Mouse (Mus musculus): ENCODE data around the gene Ptprj. TPM values are rescaled to one million over a fixed set of nuclear protein-coding genes. Genes with fewer than 3 reads are reported as not detected.

Gene Ptprj
- polyA plus RNA-seq, 1 experiment from 2014 or later = 2.4 TPM

DNA sequence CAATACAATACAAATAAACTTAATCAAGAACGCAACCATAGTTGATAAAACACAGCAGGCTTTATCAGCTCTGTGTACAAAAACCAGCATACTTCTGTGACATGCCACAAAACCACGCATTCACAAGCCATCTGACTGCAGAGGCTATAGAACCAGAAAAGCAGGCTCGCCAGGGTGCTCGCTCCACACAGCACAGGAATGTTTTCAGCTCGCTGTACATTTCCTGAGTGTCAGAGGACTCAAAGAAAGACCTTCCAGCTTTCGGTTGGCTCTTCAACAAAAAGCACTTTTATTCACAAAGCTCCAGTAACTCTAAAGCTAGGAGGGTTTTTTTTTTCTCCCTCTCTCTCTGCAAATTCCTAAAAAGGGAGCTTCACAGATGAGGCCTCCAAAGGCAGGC is 53.9 kb downstream of the Ptprj start:
- Histone ChIP-seq H3K27ac (no peak overlapping the region), H3K4me3 (no peak overlapping the region), H3K36me3 (no peaks in the 10 kb centered on the region), H3K4me1 (0 out of 2 replicates have a peak, but pooled peaks cover 3% of the 10 kb centered on the region), H3K9me3 (no peaks in the 10 kb centered on the region), H3K27me3 (ENCODE audit: insufficient read depth, poor library complexity, severe bottlenecking) (no peaks in the 10 kb centered on the region)
- WGBS = 48% methylated on average over 6 of the region's 6 CpGs
- DNase-seq (ENCODE audit: low spot score) = no peak

DNA sequence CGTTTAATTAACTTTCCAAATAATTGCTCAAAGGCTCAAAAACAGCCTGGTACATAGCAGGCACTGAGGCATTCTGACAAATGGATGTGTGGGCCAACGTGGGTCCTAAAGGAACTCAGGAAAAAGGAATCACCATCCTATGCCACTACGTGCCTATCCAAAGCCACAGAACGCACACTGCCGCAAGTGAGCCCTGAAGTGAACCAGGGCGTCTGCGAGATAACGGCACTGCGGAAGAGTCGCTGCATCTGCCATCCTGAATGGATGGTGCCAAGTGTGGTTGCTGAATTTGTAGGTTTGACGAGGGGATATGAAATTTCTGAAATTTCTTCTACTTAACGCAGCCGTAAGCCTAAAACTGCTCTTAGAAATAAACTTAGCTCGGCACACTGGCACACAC is 54.6 kb downstream of the Ptprj start:
- no peak overlapping the region for H3K27ac ChIP-seq
- WGBS = 79% methylated on average over 14 of the region's 14 CpGs
- no peaks in the 10 kb centered on the region for H3K9me3 ChIP-seq
- DNase-seq (ENCODE audit: low spot score) = no peak
- 0 out of 2 replicates have a peak, but pooled peaks cover 3% of the 10 kb centered on the region for H3K4me1 ChIP-seq
- no peak overlapping the region for H3K4me3 ChIP-seq
- no peaks in the 10 kb centered on the region for H3K36me3 ChIP-seq
- no peaks in the 10 kb centered on the region for H3K27me3 ChIP-seq (ENCODE audit: insufficient read depth, poor library complexity, severe bottlenecking)

DNA sequence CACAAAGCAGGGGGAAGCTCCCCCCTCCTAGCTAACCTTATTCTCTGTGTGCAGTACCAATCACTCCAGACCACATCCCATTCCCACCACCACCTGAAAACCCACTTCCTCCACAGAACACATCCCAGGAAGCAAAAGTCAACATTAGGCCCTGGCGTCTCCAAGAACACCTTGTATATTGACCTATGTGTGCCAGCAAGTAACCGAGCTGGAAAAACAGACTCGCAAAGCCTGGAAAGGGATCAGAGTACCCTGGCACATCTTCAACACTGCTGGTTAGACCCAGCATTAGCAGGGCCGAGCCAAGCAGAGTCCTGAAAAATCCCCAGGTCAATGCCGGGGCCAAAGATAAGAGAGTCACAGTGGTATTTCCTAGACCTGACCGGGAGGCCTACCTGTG is 58.0 kb downstream of the Ptprj start:
- WGBS = 82% methylated on average over 6 of the region's 6 CpGs
- no peak overlapping the region for H3K4me3 ChIP-seq
- H3K9me3 ChIP-seq = no peaks in the 10 kb centered on the region
- H3K27me3 ChIP-seq (ENCODE audit: insufficient read depth, poor library complexity, severe bottlenecking) = no peaks in the 10 kb centered on the region
- no peak for DNase-seq (ENCODE audit: low spot score)
- H3K4me1 ChIP-seq = 0 out of 2 replicates have a peak, but pooled peaks cover 3% of the 10 kb centered on the region
- H3K27ac ChIP-seq = no peak overlapping the region
- H3K36me3 ChIP-seq = no peaks in the 10 kb centered on the region

DNA sequence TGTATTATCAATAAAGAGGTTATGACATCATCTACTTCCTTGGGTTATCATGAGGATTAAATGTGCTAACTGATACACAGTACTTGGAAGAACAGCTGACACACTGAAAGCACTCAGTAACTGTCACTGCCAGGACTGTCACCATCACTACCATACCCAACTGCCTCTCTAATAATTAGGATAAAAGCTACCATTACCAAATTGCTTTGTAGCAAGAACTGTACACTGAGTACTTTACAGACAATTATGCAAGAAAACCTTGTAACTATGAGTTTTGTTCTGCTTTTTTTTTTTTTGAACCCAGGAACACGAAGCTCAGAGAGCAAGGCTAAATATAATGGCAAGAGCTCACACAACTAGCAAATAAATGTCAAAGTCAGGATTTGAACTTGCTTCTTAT is 58.5 kb downstream of the Ptprj start:
- Histone ChIP-seq H3K27ac (no peak overlapping the region), H3K9me3 (no peaks in the 10 kb centered on the region)
- WGBS = 76% methylated on average over 1 of the region's 1 CpGs

DNA sequence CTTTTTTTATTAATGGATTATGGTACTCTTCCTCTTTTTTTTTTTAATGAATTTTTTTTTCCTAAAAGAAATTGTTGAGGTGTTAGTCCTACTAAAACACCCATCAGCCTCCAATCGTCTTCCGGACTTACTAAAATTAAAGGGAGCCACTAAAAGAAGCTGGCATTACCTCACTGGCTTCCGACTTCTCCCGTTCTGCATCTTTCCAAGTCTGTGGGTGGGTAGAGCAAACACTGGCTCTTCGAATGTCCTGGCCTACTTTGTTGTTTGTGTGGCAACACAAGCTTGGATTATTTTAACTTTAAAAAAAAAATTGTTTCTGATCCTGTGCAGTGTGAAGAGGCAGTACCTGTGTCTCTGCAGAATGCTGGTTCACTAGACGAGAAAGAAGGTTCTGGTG is 62.2 kb downstream of the Ptprj start:
- Histone ChIP-seq H3K27me3 (ENCODE audit: insufficient read depth, poor library complexity, severe bottlenecking) (no peaks in the 10 kb centered on the region), H3K36me3 (no peaks in the 10 kb centered on the region), H3K9me3 (no peaks in the 10 kb centered on the region), H3K4me1 (peaks cover 7% of the 10 kb centered on the region; the same call in 1 of the 2 replicates), H3K4me3 (no peak overlapping the region), H3K27ac (no peak overlapping the region)
- WGBS = 89% methylated on average over 6 of the region's 6 CpGs
- DNase-seq (ENCODE audit: low spot score) = no peak

More for the DNA sequence above, 58.5 kb downstream of the Ptprj start:
- Histone ChIP-seq H3K4me3 (no peak overlapping the region), H3K4me1 (0 out of 2 replicates have a peak, but pooled peaks cover 1% of the 10 kb centered on the region), H3K27me3 (ENCODE audit: insufficient read depth, poor library complexity, severe bottlenecking) (no peaks in the 10 kb centered on the region), H3K36me3 (no peaks in the 10 kb centered on the region)
- DNase-seq (ENCODE audit: low spot score) = no peak

DNA sequence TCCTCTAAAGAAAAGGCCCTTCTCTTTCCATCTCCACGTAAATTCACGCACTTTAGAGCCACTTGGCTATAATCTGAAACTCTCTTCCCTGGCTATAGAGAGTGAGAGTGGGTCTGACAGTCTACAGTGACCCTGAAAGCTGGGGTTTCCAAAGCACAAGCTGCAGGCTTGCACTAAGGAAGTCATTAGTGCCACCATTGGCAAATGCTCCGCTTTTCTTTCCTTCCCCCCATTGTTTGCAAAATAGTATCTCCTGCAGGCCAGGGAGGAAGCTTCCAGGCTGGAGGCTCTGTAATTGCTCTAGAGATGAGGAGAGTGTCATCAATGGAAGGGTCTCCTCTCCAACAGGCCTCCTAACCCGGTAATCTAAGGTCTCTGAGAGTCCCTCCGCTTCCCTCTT is 65.5 kb downstream of the Ptprj start:
- Histone ChIP-seq H3K4me1 (peaks cover 7% of the 10 kb centered on the region; the same call in 1 of the 2 replicates), H3K4me3 (no peak overlapping the region), H3K27ac (no peak overlapping the region), H3K27me3 (ENCODE audit: insufficient read depth, poor library complexity, severe bottlenecking) (no peaks in the 10 kb centered on the region), H3K36me3 (no peaks in the 10 kb centered on the region), H3K9me3 (no peaks in the 10 kb centered on the region)
- DNase-seq (ENCODE audit: low spot score) = no peak
- WGBS = 73% methylated on average over 5 of the region's 5 CpGs

DNA sequence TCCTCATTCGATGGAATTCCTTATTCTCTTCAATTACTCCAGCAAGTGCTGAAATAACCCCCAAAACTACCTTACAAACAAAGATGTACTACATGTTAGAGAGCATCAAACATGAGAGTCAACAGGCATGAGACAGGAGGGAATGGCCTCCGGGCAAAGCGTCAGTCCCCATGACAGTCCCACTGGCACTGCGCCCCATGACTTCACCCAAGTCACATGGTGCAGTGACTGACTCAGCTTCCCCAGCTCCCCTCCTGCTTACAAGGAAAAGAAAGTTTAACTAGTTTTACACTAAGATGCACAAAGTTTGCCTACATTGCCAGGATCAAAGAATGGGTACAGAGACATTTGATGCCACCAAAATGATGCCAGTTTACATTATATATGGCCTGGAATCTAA is 71.2 kb downstream of the Ptprj start:
- Histone ChIP-seq H3K36me3 (no peaks in the 10 kb centered on the region), H3K27me3 (ENCODE audit: insufficient read depth, poor library complexity, severe bottlenecking) (no peaks in the 10 kb centered on the region), H3K27ac (no peak overlapping the region), H3K4me3 (no peak overlapping the region), H3K9me3 (no peaks in the 10 kb centered on the region), H3K4me1 (peaks cover 11% of the 10 kb centered on the region; the same call in 1 of the 2 replicates)
- 96% methylated on average over 4 of the region's 4 CpGs for whole genome bisulfite sequencing
- no peak for DNase-seq (ENCODE audit: low spot score)

DNA sequence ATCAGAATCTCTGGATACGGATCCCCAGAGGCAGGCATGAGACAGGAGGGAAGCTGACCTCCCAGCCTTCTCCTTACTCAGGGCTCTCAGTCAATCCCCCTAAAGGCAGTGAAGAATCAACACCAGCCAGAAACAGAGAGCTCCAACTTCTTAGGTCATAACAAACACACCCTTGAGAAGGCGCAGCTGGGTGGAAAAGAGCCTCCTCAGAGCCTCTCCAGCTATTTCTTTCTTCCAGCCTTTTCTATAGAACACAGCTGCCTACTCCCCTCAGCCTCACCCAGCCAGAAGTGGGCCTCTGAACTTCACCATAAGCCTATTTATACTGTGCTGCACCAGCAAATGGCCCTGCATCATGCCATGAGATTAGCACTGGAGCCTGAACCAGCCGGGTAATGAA is 74.3 kb downstream of the Ptprj start:
- no peak for DNase-seq (ENCODE audit: low spot score)
- no peak overlapping the region for H3K27ac ChIP-seq
- H3K4me1 ChIP-seq = peaks cover 13% of the 10 kb centered on the region
- H3K36me3 ChIP-seq = no peaks in the 10 kb centered on the region
- no peaks in the 10 kb centered on the region for H3K27me3 ChIP-seq (ENCODE audit: insufficient read depth, poor library complexity, severe bottlenecking)
- no peaks in the 10 kb centered on the region for H3K9me3 ChIP-seq
- WGBS = 69% methylated on average over 3 of the region's 3 CpGs
- H3K4me3 ChIP-seq = no peak overlapping the region

DNA sequence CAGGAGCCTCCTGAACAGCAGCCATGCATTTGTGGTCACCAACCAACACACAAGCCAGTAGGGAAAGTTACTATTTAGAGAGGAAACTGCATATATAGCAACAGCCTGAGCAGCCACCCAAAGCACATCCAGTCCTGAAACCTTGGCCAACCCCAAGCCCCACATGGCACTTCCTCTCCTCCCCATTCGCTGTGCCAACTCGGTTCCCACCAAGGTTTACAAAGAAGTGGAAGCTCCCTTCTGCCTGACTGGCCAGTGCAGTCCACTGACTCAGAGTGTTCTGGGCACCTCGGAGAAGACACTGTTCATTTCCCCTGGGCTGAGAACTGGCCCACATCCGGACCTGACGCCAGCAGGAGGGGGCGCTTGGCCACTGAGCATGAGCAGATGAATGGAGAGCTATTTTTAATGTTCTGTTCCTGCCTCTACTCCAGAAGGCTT is 75.7 kb downstream of the Ptprj start:
- no peak overlapping the region for H3K4me3 ChIP-seq
- H3K4me1 ChIP-seq = peaks cover 13% of the 10 kb centered on the region
- no peaks in the 10 kb centered on the region for H3K9me3 ChIP-seq
- WGBS = 75% methylated on average over 6 of the region's 6 CpGs
- H3K36me3 ChIP-seq = no peaks in the 10 kb centered on the region
- H3K27me3 ChIP-seq (ENCODE audit: insufficient read depth, poor library complexity, severe bottlenecking) = no peaks in the 10 kb centered on the region
- no peak overlapping the region for H3K27ac ChIP-seq
- no peak for DNase-seq (ENCODE audit: low spot score)

DNA sequence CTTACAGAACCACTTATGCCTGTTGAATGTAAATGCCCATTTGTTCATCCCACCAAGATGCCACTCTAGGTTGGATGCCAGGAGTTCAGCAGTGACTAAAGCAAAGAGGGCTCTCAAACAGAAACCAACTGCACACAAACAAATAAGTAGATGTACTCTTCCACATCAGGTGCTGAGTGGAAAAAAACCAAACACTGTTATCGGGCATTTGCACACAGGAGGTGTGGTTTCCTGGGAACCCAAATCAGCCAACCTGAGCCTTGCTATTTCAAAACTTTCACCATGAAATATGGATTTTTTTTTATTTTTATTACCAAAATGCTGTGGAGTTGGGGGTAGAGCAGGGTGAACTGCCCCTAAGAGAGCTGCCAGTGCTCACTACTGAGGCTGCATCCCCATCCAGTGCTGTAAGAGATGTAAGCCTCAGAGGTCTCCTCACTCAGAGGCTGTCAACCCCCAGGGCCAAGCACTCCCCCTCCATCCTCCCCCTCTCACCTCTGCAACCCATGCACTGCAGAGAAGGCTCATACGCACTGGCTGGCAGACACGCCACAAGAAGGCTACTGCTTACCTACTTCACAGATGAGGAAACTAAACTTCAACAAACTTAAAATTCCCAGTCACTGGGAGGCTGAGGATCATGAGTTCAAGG is 77.1 kb downstream of the Ptprj start:
- no peak for DNase-seq (ENCODE audit: low spot score)
- Histone ChIP-seq H3K36me3 (no peaks in the 10 kb centered on the region), H3K4me3 (no peak overlapping the region), H3K27ac (no peak overlapping the region), H3K27me3 (ENCODE audit: insufficient read depth, poor library complexity, severe bottlenecking) (no peaks in the 10 kb centered on the region), H3K4me1 (peaks cover 13% of the 10 kb centered on the region), H3K9me3 (no peaks in the 10 kb centered on the region)
- WGBS = 75% methylated on average over 3 of the region's 3 CpGs

DNA sequence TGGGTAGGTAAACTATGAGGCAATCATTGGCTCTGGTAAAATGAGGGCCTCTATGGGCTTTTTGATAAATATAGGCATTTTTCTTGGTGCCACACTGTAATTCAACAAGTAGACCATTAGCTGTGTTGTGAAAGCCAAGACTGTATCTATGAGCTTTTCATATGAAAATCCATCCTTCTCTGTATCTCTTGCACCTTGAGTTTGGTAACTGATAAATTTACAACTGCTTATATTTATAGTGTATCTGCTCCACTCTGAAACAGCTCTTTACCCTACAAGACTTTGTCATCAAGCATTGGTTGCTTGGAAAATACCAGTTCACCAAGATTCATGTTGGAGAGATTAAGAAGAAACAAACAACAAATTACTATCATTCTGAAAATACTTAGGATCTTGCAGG is 77.7 kb downstream of the Ptprj start:
- H3K9me3 ChIP-seq = no peaks in the 10 kb centered on the region
- no peaks in the 10 kb centered on the region for H3K27me3 ChIP-seq (ENCODE audit: insufficient read depth, poor library complexity, severe bottlenecking)
- H3K4me3 ChIP-seq = no peak overlapping the region
- H3K36me3 ChIP-seq = no peaks in the 10 kb centered on the region
- no peak for DNase-seq (ENCODE audit: low spot score)
- H3K27ac ChIP-seq = no peak overlapping the region
- H3K4me1 ChIP-seq = peaks cover 13% of the 10 kb centered on the region

DNA sequence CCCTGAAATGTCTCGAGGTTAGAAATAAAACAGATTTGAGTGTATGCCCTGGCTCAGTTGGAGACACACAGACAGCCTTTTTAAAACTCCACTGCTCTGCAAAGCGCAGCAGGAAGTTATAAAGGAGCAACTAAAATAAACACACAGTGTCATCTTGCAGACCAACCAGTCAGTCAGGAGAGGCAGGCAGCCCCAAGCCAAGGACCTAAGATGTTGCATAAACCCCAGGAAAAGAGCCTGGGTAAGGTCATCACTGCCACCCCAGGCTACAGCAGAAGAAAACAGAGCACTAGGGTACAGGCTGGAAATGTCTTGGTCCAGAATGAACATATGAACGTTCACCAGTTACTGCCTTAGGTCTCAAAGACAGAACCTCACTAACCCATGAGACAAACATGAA is 78.7 kb downstream of the Ptprj start:
- Histone ChIP-seq H3K4me1 (peaks cover 13% of the 10 kb centered on the region), H3K27me3 (ENCODE audit: insufficient read depth, poor library complexity, severe bottlenecking) (no peaks in the 10 kb centered on the region), H3K36me3 (no peaks in the 10 kb centered on the region), H3K4me3 (no peak overlapping the region), H3K27ac (no peak overlapping the region), H3K9me3 (no peaks in the 10 kb centered on the region)
- 68% methylated on average over 3 of the region's 3 CpGs for WGBS
- DNase-seq (ENCODE audit: low spot score) = no peak

DNA sequence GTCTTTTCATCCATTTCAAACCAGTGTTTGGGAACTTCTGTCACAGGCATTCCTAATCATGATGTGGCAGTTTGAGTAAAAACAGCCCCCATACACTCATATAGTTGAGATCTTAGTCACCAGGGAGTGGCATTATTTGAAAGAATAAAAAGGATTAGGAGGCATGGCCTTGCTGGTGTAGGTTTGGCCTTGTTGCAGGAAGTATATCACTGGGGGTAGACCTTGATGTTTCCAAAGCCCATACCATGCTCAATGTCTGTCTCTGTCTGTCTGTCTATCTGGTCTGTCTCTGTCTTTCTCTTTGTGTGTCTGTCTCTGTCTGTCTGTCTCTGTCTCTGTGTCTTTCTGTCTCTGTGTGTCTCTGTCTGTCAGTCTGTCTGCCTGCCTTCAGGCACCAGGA is 79.6 kb downstream of the Ptprj start:
- Histone ChIP-seq H3K36me3 (no peaks in the 10 kb centered on the region), H3K9me3 (no peaks in the 10 kb centered on the region), H3K4me1 (peaks cover 12% of the 10 kb centered on the region), H3K4me3 (no peak overlapping the region), H3K27me3 (ENCODE audit: insufficient read depth, poor library complexity, severe bottlenecking) (no peaks in the 10 kb centered on the region), H3K27ac (no peak overlapping the region)
- no peak for DNase-seq (ENCODE audit: low spot score)

DNA sequence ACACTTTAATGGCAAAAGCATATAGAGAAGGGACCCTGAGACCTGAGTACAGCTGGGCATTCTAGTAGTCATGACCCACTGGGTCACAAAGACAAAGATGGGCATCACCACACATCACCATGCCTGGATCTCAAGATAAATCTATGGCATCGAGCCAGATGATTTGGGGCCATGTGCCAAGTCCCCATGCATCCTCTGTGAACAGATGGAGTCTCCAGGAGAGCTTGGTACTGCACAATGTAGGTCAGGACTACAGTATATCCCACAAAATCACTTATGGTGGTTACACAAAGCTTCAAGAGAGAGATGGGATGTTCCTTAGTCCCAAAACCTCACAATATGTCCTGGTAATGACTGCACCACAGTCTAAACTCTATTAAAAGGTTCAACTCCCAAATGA is 81.4 kb downstream of the Ptprj start:
- H3K4me3 ChIP-seq = no peak overlapping the region
- no peaks in the 10 kb centered on the region for H3K9me3 ChIP-seq
- no peaks in the 10 kb centered on the region for H3K27me3 ChIP-seq (ENCODE audit: insufficient read depth, poor library complexity, severe bottlenecking)
- peaks cover 6% of the 10 kb centered on the region; the same call in 1 of the 2 replicates for H3K4me1 ChIP-seq
- H3K36me3 ChIP-seq = no peaks in the 10 kb centered on the region
- DNase-seq (ENCODE audit: low spot score) = no peak
- no peak overlapping the region for H3K27ac ChIP-seq
- 90% methylated on average over 1 of the region's 1 CpGs for WGBS

Data from heart, embryonic 10.5 days (tissue).